Mouse (Mus musculus) T-helper 17 cell (primary cell): ENCODE measurements around the gene Phactr3.
"Not testable (repeated sequence)": the region's sequence is repeated elsewhere in the genome, so short reads cannot be mapped to it uniquely, and the experiment has no call there.

Experiments
- in situ Hi-C, 2 experiments: fragments of 300-600 bp; cut with MboI, MseI; formaldehyde crosslinking; loops; 1 replicate in 1 of 2; 2 replicates in 1 of 2; pipeline ENCODE4 v1.15.1; 2025; ENCODE audit warnings: high pct_unique_total_duplicates in 2 of 2

The Phactr3 gene

GRCm38 (mm10) chr2:178118801-178119560 is at the start of gene Phactr3:
TSS of gene Phactr3 (plus strand) at chr2:178118975.
- in situ Hi-C loops: no loop called here

GRCm38 (mm10) chr2:178078166-178078717 is 40.5 kb upstream of the Phactr3 start, which contains the start of gene Zfp931:
TSS of gene Zfp931 (minus strand) at chr2:178078476.
- in situ Hi-C loops: not testable (repeated sequence)

- in situ Hi-C loops: no loop called here
Measured at GRCm38 (mm10) chr2:178089586-178089985, 29.2 kb upstream of the Phactr3 start.

GRCm38 (mm10) chr2:178098021-178098420 is 20.8 kb upstream of the Phactr3 start:
- in situ Hi-C loops: no loop called here

GRCm38 (mm10) chr2:178101957-178102356 is 16.8 kb upstream of the Phactr3 start:
- in situ Hi-C loops: no loop called here

- in situ Hi-C loops: no loop called here
Measured at GRCm38 (mm10) chr2:178117946-178118345, 829 bp upstream of the Phactr3 start.

GRCm38 (mm10) chr2:178119561-178120355 is 983 bp downstream of the Phactr3 start:
- in situ Hi-C loops: no loop called here

GRCm38 (mm10) chr2:178120356-178120645 is 1.5 kb downstream of the Phactr3 start:
- in situ Hi-C loops: no loop called here

- in situ Hi-C loops: no loop called here
Measured at GRCm38 (mm10) chr2:178120651-178121374, 2.0 kb downstream of the Phactr3 start.

GRCm38 (mm10) chr2:178121375-178121688 is 2.6 kb downstream of the Phactr3 start:
- in situ Hi-C loops: no loop called here

- in situ Hi-C loops: no loop called here
Measured at GRCm38 (mm10) chr2:178121946-178122665, 3.3 kb downstream of the Phactr3 start.

GRCm38 (mm10) chr2:178123466-178123865 is 4.7 kb downstream of the Phactr3 start:
- in situ Hi-C loops: no loop called here

- in situ Hi-C loops: no loop called here
Measured at GRCm38 (mm10) chr2:178125427-178125826, 6.7 kb downstream of the Phactr3 start.

- in situ Hi-C loops: no loop called here
Measured at GRCm38 (mm10) chr2:178126041-178126820, 7.5 kb downstream of the Phactr3 start.

GRCm38 (mm10) chr2:178128594-178128993 is 9.8 kb downstream of the Phactr3 start:
- in situ Hi-C loops: no loop called here

- in situ Hi-C loops: no loop called here
Measured at GRCm38 (mm10) chr2:178129161-178129560, 10.4 kb downstream of the Phactr3 start.

- in situ Hi-C loops: no loop called here
Measured at GRCm38 (mm10) chr2:178129676-178130075, 10.9 kb downstream of the Phactr3 start.

GRCm38 (mm10) chr2:178130536-178130935 is 11.8 kb downstream of the Phactr3 start:
- in situ Hi-C loops: no loop called here

- in situ Hi-C loops: no loop called here
Measured at GRCm38 (mm10) chr2:178131011-178131410, 12.2 kb downstream of the Phactr3 start.

GRCm38 (mm10) chr2:178131606-178132365 is 13.0 kb downstream of the Phactr3 start:
- in situ Hi-C loops: no loop called here
